Mouse (Mus musculus) kidney, adult 2 months (tissue): Measurements from ENCODE around the gene Ints13. TPM values are rescaled to one million over a fixed set of nuclear protein-coding genes. Genes with fewer than 3 reads are reported as not detected.

Experiments used
- DNase-seq: peaks from one replicate; pipeline ENCODE4 v3.0.0; 2021
- H3K27ac ChIP-seq: fragments of 200-500 bp; 2 replicates; pipeline ENCODE4 v1.5.1; 2012; ENCODE audit warnings: low read depth, low read length, control low read depth, inconsistent platforms; ENCODE audit not compliant: insufficient read depth
- H3K27me3 ChIP-seq: fragments of 200-500 bp; replicated peaks from 2 replicates; pipeline ENCODE4 v1.6.1; 2012; ENCODE audit warnings: mild to moderate bottlenecking, moderate library complexity, low read length, inconsistent platforms; ENCODE audit not compliant: control insufficient read depth, insufficient read depth
- H3K36me3 ChIP-seq: fragments of 200-500 bp; 2 replicates; pipeline ENCODE4 v1.6.1; 2012; ENCODE audit warnings: mild to moderate bottlenecking, moderate library complexity, low read length, inconsistent platforms; ENCODE audit not compliant: control insufficient read depth, insufficient read depth
- H3K4me1 ChIP-seq: fragments of 200-500 bp; 2 replicates; pipeline ENCODE4 v1.6.1; 2011; ENCODE audit warnings: low read length; ENCODE audit not compliant: control insufficient read depth, insufficient read depth
- H3K4me3 ChIP-seq: fragments of 200-500 bp; 2 replicates; pipeline ENCODE4 v1.5.1; 2011; ENCODE audit warnings: mild to moderate bottlenecking, low read depth, low read length, control low read depth; ENCODE audit not compliant: insufficient read depth
- CTCF ChIP-seq: fragments of 200-500 bp; conservative IDR thresholded peaks from 2 replicates; pipeline ENCODE4 v1.5.1; 2011; ENCODE audit warnings: low read depth, mild to moderate bottlenecking, control low read depth, low read length, moderate library complexity, mixed read lengths; ENCODE audit not compliant: insufficient read depth, insufficient read length
- POLR2A ChIP-seq: fragments of 200-500 bp; IDR thresholded peaks from one replicate; pipeline ENCODE4 v1.6.1; 2011; ENCODE audit warnings: low read depth, low read length, control low read depth
- WGBS: fragments of 180-500 bp; shearing (Covaris S2); methylation state at CpG from one replicate; pipeline ENCODE4 v1.1.7; 2018; 5-methylcytosine and 5-hydroxymethylcytosine counted together
- polyA plus RNA-seq: library from polyadenylated mRNA; depleted of rRNA; stranded (reverse); fragments of >200 nt; gene quantifications from 2 replicates; pipeline ENCODE4 v1.2.3, GENCODE M21; 2012; rRNA removed

Ints13 gene
- polyA plus RNA-seq, result 10.7 and 11.7 TPM in 2 replicates

- Histone ChIP-seq H3K4me3 (peak within 1 kb of the TSS; percentile 98), H3K36me3 (no peaks in the 10 kb centered on the region; the same call in 1 of the 2 replicates), H3K27me3 (no peaks in the 10 kb centered on the region), H3K4me1 (no peaks in the 10 kb centered on the region; the same call in 1 of the 2 replicates), H3K27ac (peak within 1 kb of the TSS; percentile 99)
- peak; percentile 98 for DNase-seq
- TF ChIP-seq CTCF (no peak), POLR2A (peak; percentile 47)
- under 1% methylated on average over 77 of the region's 77 CpGs for WGBS
Measured at GRCm38 (mm10) chr6:146577310-146578109, at the start of gene Ints13. Gene Ints13, minus strand, starts transcription at chr6:146577835.

DNA sequence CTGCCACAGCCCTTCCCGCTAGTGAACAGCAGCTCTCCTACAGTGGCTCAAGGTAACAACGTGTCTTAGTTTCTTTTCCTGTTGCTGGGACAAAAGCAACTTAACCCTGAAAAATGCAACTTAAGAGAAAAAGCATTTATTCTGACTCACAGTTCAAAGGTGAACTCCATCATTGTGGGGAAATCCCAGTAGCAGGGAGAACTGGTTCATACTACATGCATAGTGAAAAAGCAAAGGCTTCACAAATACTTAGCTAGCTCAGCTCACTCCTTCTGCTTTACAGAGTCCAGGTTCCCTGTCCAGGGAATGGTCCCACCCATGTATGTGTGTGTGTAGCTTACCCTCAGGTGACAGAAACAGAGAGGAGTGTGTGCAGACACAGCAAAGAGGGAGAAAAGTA, 39.0 kb upstream of the Ints13 start:
- no peak overlapping the region for H3K4me3 ChIP-seq
- 54% methylated on average over 2 of the region's 2 CpGs for WGBS
- no peaks in the 10 kb centered on the region for H3K27me3 ChIP-seq
- TF ChIP-seq POLR2A, result no peak
- TF ChIP-seq CTCF, result no peak
- no peaks in the 10 kb centered on the region for H3K4me1 ChIP-seq
- peaks cover 8% of the 10 kb centered on the region for H3K36me3 ChIP-seq
- no peak for DNase-seq
- no peak overlapping the region for H3K27ac ChIP-seq

DNA sequence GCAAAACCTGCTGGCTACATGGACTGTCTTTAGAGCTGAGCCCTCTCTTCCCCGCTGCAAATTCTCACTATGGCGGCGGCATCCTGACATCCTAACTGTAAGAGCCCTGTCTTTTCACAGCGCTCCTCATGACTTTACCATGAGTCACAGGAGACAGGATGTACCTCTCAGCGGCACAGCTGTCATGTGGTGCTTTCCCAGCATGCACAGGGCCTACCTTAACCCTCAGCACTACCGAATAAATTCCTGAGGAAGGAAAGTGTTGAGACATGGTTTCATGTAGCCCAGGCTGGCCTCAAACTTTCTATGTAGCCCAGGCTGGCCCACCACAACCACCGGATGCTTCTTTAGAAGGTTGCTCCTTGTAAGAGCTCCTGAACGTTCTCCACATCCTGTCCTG, 38.3 kb upstream of the Ints13 start:
- TF ChIP-seq CTCF, result no peak
- TF ChIP-seq POLR2A, result no peak
- 88% methylated on average over 8 of the region's 8 CpGs for WGBS
- H3K27me3 ChIP-seq, result no peaks in the 10 kb centered on the region
- no peak for DNase-seq
- H3K36me3 ChIP-seq, result peaks cover 8% of the 10 kb centered on the region
- no peak overlapping the region for H3K27ac ChIP-seq
- H3K4me3 ChIP-seq, result no peak overlapping the region
- H3K4me1 ChIP-seq, result no peaks in the 10 kb centered on the region

- 90% methylated on average over 5 of the region's 5 CpGs for WGBS
- H3K27ac ChIP-seq, result no peak overlapping the region
- DNase-seq, result no peak
- H3K27me3 ChIP-seq, result no peaks in the 10 kb centered on the region
- H3K4me1 ChIP-seq, result no peaks in the 10 kb centered on the region
- peaks cover 11% of the 10 kb centered on the region for H3K36me3 ChIP-seq
- no peak overlapping the region for H3K4me3 ChIP-seq
- TF ChIP-seq POLR2A (no peak), CTCF (no peak)
Measured at GRCm38 (mm10) chr6:146614541-146614940, 36.9 kb upstream of the Ints13 start.

- H3K36me3 ChIP-seq, result peaks cover 14% of the 10 kb centered on the region
- 0 out of 2 replicates have a peak, but pooled peaks have one; percentile 14 for TF ChIP-seq CTCF
- TF ChIP-seq POLR2A, result no peak
- no peak for DNase-seq
- H3K27me3 ChIP-seq, result no peaks in the 10 kb centered on the region
- H3K27ac ChIP-seq, result no peak overlapping the region
- no peak overlapping the region for H3K4me3 ChIP-seq
- H3K4me1 ChIP-seq, result no peaks in the 10 kb centered on the region
- 94% methylated on average over 5 of the region's 5 CpGs for WGBS
Measured at GRCm38 (mm10) chr6:146613907-146614306, 36.3 kb upstream of the Ints13 start.

- no peak overlapping the region for H3K4me3 ChIP-seq
- H3K27me3 ChIP-seq, result no peaks in the 10 kb centered on the region
- H3K27ac ChIP-seq, result no peak overlapping the region
- WGBS, result 87% methylated on average over 5 of the region's 5 CpGs
- peaks cover 9% of the 10 kb centered on the region for H3K36me3 ChIP-seq
- no peaks in the 10 kb centered on the region for H3K4me1 ChIP-seq
- DNase-seq, result no peak
- TF ChIP-seq CTCF, result no peak
- no peak for TF ChIP-seq POLR2A
Measured at GRCm38 (mm10) chr6:146612736-146613135, 35.1 kb upstream of the Ints13 start.

GRCm38 (mm10) chr6:146611897-146612296, 34.3 kb upstream of the Ints13 start:
- TF ChIP-seq CTCF, result no peak
- no peak for TF ChIP-seq POLR2A
- peaks cover 6% of the 10 kb centered on the region for H3K36me3 ChIP-seq
- WGBS, result 91% methylated on average over 7 of the region's 7 CpGs
- H3K4me1 ChIP-seq, result no peaks in the 10 kb centered on the region
- H3K4me3 ChIP-seq, result no peak overlapping the region
- no peak for DNase-seq
- H3K27me3 ChIP-seq, result no peaks in the 10 kb centered on the region
- no peak overlapping the region for H3K27ac ChIP-seq
